Mouse (Mus musculus) inflammation-experienced regulatory T-cells, adult 6 months (primary cell): ENCODE measurements around the gene Itgb5. TPM values are rescaled to one million over a fixed set of nuclear protein-coding genes. Genes with fewer than 3 reads are reported as not detected.

Experiments
- ATAC-seq: one replicate; pipeline ENCODE4 v1.8.0; 2017
- polyA plus RNA-seq, 3 experiments: library from polyadenylated mRNA; unstranded; fragments of 100-300 nt; shearing (Covaris generic); gene quantifications; one replicate each; pipeline ENCODE4 v1.2.1; 2017

Gene Itgb5
- polyA plus RNA-seq, 3 experiments from 2014 or later: 1.3 to 2.8 (median 1.7) TPM

DNA sequence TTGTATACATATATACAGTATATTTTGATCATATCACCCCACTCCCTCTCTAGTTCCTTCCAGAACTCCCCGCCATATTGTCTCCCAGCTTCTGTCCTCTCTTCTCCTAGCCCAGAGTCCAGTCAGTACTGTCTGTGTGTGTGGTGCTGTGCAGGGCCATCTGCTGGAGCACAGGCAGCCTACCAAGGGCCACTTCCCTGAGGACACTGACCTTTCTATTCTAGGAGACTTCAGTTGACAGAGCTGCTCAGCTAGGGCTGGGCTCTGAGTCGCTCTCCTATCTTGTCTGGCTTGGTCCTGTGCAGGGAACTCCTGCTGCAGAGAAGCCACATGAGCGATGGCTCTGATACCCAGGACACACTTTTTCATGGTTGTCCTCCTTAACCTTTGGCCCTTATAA, 166.0 kb downstream of the Itgb5 start:
- ATAC-seq: no peak

DNA sequence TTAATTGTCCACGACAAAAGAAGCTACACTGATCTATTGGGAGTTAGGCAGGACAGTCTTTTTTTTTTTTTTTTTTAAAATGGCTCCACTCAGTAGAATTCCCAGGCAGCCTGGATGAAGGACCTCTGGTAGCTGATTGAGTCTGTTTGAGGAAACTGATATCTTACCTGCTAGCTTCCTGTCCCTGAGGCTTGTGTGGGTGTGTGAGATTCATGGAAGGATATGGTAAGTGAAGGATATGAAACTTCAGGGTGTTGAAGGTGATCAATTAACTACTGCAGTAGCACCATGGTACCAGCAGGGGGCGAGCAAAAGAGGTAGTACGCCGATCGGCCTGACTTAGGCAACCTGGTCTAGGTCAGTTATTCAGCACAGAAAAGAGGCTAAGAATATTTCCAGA, 166.6 kb downstream of the Itgb5 start:
- peak; percentile 54 for ATAC-seq

DNA sequence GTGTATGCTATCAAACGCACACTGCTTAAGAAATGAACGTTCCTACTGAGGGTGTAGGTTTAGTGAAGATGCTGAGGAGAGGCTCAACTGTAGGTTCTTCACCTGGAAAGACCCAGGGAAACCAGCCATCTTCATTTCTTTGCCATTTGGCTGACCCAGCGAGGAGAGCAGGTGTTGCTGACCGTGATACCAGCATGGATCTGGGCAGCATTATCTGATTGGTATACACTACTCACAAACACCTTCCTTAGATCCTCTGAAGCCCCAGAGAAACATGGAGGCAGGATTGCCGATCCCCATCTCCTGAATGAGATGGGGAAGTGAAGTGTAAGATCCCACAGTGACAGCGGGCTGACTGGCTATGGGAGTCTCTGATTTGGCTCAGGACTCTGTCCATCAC, 168.5 kb downstream of the Itgb5 start:
- no peak for ATAC-seq

Other genes starting within 250 kb of the Itgb5 start
- 10 to 100 TPM; 28.3 to 33.9 (median 29.1) TPM for gene Heg1, start 145.3 kb upstream of the Itgb5 start, polyA plus RNA-seq
- under 1 TPM in 1 of 3 experiments, not detected in 2; 0.78 TPM for gene Muc13, start 35.6 kb upstream of the Itgb5 start, polyA plus RNA-seq
- 10 to 100 TPM; 28.7 to 35.6 (median 29.5) TPM for gene Umps, start 137.4 kb downstream of the Itgb5 start, polyA plus RNA-seq